Mouse (Mus musculus): ENCODE results near the gene Kcnab1. TPM values are rescaled to one million over a fixed set of nuclear protein-coding genes. Genes with fewer than 3 reads are reported as not detected.

Kcnab1 gene
- polyA plus RNA-seq, 1 experiment from 2014 or later: 1.6 TPM

DNA sequence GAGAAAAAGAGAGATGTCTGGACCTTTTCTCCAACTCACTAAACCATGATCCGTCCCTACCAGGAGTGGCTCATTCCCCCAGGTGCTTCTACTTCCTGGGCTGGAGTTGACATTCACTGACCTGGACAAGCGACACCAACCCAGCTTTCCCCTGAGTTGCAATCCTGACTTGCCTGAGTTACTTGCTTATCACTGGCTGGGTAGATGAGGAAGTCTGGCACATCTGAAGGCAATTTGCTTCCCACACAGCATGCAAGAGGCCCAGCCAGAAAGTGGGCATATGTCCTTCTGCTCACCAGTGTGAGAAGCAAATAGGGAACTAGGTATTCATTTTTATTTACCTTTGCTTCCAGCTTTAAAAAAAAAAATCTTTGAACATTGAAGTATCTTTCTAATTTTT lies 174.2 kb downstream of the Kcnab1 start:
- peaks cover 6% of the 10 kb centered on the region for H3K9me3 ChIP-seq (replicated peaks; ENCODE audit: control insufficient read depth, low read length)
- H3K27me3 ChIP-seq (ENCODE audit: control insufficient read depth, insufficient read depth, low read length): no peaks in the 10 kb centered on the region
- WGBS: 81% methylated on average over 2 of the region's 2 CpGs
- no peaks in the 10 kb centered on the region for H3K4me1 ChIP-seq (ENCODE audit: control insufficient read depth, insufficient read depth, low read length)
- no peak overlapping the region for H3K4me2 ChIP-seq (ENCODE audit: low read depth, low read length)
- no peak overlapping the region for H3K27ac ChIP-seq (ENCODE audit: low read length)
- no peak overlapping the region for H3K4me3 ChIP-seq (ENCODE audit: low read length)
- no peaks in the 10 kb centered on the region for H3K36me3 ChIP-seq (ENCODE audit: control insufficient read depth, insufficient read depth)
- ATAC-seq (replicated peaks; ENCODE audit: extremely low read depth, insufficient read depth, low FRiP score): no peak
- no peak overlapping the region for H3K9ac ChIP-seq (ENCODE audit: low read length)

DNA sequence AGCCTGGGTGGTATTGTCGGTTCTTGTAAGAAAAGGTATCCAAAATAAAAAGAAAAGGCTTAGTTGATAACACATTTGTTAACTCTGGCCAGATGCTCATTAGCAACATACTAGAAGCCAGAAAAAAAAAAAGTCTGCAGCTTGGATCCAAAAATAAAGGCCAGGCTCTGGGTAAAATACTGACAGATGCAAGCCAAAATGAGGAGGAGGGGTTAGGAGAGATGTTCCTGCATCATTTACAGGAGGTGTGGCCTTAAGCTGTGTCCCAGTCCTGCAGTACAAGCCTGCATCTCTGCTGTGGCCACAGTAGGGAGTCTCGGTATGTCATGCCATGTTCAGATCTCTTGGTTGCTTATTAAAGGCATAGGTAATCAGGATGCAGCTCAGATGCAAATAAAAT lies 179.8 kb downstream of the Kcnab1 start:
- Histone ChIP-seq H3K9me3 (replicated peaks; ENCODE audit: control insufficient read depth, low read length) (peaks cover 6% of the 10 kb centered on the region), H3K9ac (ENCODE audit: low read length) (no peak overlapping the region), H3K27me3 (ENCODE audit: control insufficient read depth, insufficient read depth, low read length) (no peaks in the 10 kb centered on the region), H3K36me3 (ENCODE audit: control insufficient read depth, insufficient read depth) (no peaks in the 10 kb centered on the region), H3K4me3 (ENCODE audit: low read length) (no peak overlapping the region), H3K4me2 (ENCODE audit: low read depth, low read length) (no peak overlapping the region), H3K27ac (ENCODE audit: low read length) (no peak overlapping the region), H3K4me1 (ENCODE audit: control insufficient read depth, insufficient read depth, low read length) (no peaks in the 10 kb centered on the region)
- WGBS: 66% methylated on average over 2 of the region's 2 CpGs
- ATAC-seq (replicated peaks; ENCODE audit: extremely low read depth, insufficient read depth, low FRiP score): no peak

DNA sequence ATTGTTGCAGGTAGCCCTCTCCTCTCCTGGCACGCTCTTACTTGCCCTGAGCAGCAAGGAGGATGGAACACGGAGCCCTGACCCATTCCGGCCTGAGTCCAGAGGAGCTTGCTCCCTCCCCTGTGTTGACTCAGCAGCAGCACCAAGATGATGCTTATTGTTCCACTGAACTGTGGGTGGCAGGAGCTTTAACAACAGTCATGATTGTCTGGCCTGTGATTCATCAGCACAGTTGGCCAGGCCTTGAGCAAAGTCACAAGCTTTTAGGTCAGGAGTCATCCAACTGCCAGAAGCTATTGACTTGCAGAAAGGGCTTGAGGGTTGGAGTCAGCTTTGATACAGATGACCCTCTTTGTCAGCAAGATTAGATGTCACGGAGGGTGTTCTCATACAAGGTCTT lies 187.8 kb downstream of the Kcnab1 start:
- WGBS: 59% methylated on average over 4 of the region's 4 CpGs
- H3K27me3 ChIP-seq (ENCODE audit: control insufficient read depth, insufficient read depth, low read length): no peaks in the 10 kb centered on the region
- no peak overlapping the region for H3K4me3 ChIP-seq (ENCODE audit: low read length)
- ATAC-seq (replicated peaks; ENCODE audit: extremely low read depth, insufficient read depth, low FRiP score): no peak
- H3K4me1 ChIP-seq (ENCODE audit: control insufficient read depth, insufficient read depth, low read length): peaks cover 8% of the 10 kb centered on the region
- no peaks in the 10 kb centered on the region for H3K9me3 ChIP-seq (replicated peaks; ENCODE audit: control insufficient read depth, low read length)
- H3K4me2 ChIP-seq (ENCODE audit: low read depth, low read length): no peak overlapping the region
- H3K36me3 ChIP-seq (ENCODE audit: control insufficient read depth, insufficient read depth): no peaks in the 10 kb centered on the region
- H3K9ac ChIP-seq (ENCODE audit: low read length): no peak overlapping the region
- no peak overlapping the region for H3K27ac ChIP-seq (ENCODE audit: low read length)

DNA sequence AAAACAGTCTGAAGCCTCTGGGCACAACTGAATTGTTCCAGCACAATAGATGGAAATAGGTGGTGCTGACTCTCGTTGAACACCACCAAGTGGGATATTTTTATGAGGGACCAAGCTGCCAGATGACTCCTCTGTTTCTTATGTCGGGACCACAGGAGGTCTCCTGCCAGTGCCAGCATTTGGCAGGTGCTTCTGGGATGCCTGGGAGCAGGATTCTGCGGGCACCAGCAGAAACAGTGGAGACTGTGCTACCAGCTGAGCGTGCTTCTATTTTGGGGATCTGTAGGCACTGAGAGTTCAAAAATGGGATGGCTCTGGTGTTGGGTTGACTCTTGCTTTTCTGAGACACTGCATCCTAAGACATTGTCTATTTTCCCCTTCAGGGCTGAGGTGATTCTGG lies 190.0 kb downstream of the Kcnab1 start:
- no peak overlapping the region for H3K27ac ChIP-seq (ENCODE audit: low read length)
- H3K4me1 ChIP-seq (ENCODE audit: control insufficient read depth, insufficient read depth, low read length): peaks cover 8% of the 10 kb centered on the region
- no peak overlapping the region for H3K4me2 ChIP-seq (ENCODE audit: low read depth, low read length)
- H3K4me3 ChIP-seq (ENCODE audit: low read length): no peak overlapping the region
- no peaks in the 10 kb centered on the region for H3K36me3 ChIP-seq (ENCODE audit: control insufficient read depth, insufficient read depth)
- H3K27me3 ChIP-seq (ENCODE audit: control insufficient read depth, insufficient read depth, low read length): no peaks in the 10 kb centered on the region
- no peaks in the 10 kb centered on the region for H3K9me3 ChIP-seq (replicated peaks; ENCODE audit: control insufficient read depth, low read length)
- no peak for ATAC-seq (replicated peaks; ENCODE audit: extremely low read depth, insufficient read depth, low FRiP score)
- 68% methylated on average over 4 of the region's 4 CpGs for WGBS
- H3K9ac ChIP-seq (ENCODE audit: low read length): no peak overlapping the region

DNA sequence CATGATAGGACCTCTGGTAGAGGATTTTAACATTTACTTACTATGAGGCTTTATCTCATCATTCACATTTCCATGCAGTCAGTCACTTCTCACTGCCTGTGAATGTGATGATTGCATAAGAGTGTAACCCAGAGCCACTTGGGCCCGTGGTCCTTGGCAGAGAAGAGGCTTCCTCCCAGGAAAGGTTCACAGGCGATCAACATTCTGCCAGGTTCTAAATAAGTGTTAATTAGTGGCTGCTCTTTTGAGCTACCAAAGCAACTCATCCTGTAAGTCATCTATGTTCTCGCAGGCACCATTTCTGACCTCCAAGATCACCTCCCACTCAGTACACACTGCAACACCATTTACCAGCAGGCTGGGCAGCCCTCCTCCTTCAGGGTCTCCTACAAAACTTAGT lies 192.3 kb downstream of the Kcnab1 start:
- Histone ChIP-seq H3K9me3 (replicated peaks; ENCODE audit: control insufficient read depth, low read length) (no peaks in the 10 kb centered on the region), H3K27ac (ENCODE audit: low read length) (no peak overlapping the region), H3K9ac (ENCODE audit: low read length) (no peak overlapping the region), H3K27me3 (ENCODE audit: control insufficient read depth, insufficient read depth, low read length) (no peaks in the 10 kb centered on the region), H3K4me1 (ENCODE audit: control insufficient read depth, insufficient read depth, low read length) (peaks cover 8% of the 10 kb centered on the region), H3K4me2 (ENCODE audit: low read depth, low read length) (no peak overlapping the region), H3K36me3 (ENCODE audit: control insufficient read depth, insufficient read depth) (no peaks in the 10 kb centered on the region), H3K4me3 (ENCODE audit: low read length) (no peak overlapping the region)
- ATAC-seq (replicated peaks; ENCODE audit: extremely low read depth, insufficient read depth, low FRiP score): no peak
- 15% methylated on average over 3 of the region's 3 CpGs for WGBS

DNA sequence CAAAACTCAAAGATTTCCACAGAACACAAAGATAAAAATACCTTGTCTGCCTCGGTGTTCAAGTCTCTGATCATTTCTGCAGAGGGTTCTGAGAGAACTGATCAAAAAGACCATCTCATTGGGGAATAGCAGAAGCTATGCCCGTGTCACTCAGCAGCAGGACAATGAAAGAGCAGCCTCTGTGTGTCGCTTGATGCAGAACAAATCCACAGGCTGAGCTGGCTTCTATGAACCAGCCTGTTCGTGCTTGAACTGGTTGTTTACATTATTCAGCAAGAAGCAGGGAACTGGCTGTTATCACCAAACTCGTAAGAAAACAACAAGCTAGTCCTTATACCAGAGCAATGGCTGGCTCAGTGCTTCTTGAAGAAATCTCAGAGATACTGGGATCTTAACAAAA lies 193.4 kb downstream of the Kcnab1 start:
- Histone ChIP-seq H3K9ac (ENCODE audit: low read length) (no peak overlapping the region), H3K4me1 (ENCODE audit: control insufficient read depth, insufficient read depth, low read length) (peaks cover 8% of the 10 kb centered on the region), H3K4me3 (ENCODE audit: low read length) (no peak overlapping the region), H3K27me3 (ENCODE audit: control insufficient read depth, insufficient read depth, low read length) (no peaks in the 10 kb centered on the region), H3K27ac (ENCODE audit: low read length) (no peak overlapping the region), H3K36me3 (ENCODE audit: control insufficient read depth, insufficient read depth) (no peaks in the 10 kb centered on the region), H3K9me3 (replicated peaks; ENCODE audit: control insufficient read depth, low read length) (no peaks in the 10 kb centered on the region), H3K4me2 (ENCODE audit: low read depth, low read length) (no peak overlapping the region)
- 33% methylated on average over 5 of the region's 5 CpGs for WGBS
- no peak for ATAC-seq (replicated peaks; ENCODE audit: extremely low read depth, insufficient read depth, low FRiP score)

DNA sequence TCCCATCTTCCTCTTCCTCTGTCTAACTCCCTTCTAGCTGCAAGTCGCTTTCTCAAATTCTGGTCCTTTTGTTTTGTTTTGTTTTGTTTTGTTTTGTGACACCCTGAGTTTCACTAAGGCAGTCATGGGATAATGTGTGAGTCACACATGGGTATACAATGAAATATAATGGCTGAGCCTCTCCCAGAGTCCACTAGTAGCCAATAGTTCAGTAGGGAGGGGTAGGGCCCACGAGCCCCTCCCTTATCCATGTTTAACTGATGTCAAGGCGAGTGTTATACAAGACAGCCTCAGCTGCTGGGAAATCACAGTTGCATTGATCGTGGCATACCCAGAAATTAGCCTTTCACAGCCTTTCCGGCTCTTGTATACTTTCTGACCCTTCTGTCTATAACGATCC lies 206.7 kb downstream of the Kcnab1 start:
- H3K36me3 ChIP-seq (ENCODE audit: control insufficient read depth, insufficient read depth): no peaks in the 10 kb centered on the region
- H3K4me1 ChIP-seq (ENCODE audit: control insufficient read depth, insufficient read depth, low read length): no peaks in the 10 kb centered on the region
- no peaks in the 10 kb centered on the region for H3K9me3 ChIP-seq (replicated peaks; ENCODE audit: control insufficient read depth, low read length)
- 71% methylated on average over 6 of the region's 6 CpGs for WGBS
- no peaks in the 10 kb centered on the region for H3K27me3 ChIP-seq (ENCODE audit: control insufficient read depth, insufficient read depth, low read length)
- no peak overlapping the region for H3K9ac ChIP-seq (ENCODE audit: low read length)
- no peak overlapping the region for H3K4me3 ChIP-seq (ENCODE audit: low read length)
- no peak overlapping the region for H3K27ac ChIP-seq (ENCODE audit: low read length)
- H3K4me2 ChIP-seq (ENCODE audit: low read depth, low read length): no peak overlapping the region
- no peak for ATAC-seq (replicated peaks; ENCODE audit: extremely low read depth, insufficient read depth, low FRiP score)

DNA sequence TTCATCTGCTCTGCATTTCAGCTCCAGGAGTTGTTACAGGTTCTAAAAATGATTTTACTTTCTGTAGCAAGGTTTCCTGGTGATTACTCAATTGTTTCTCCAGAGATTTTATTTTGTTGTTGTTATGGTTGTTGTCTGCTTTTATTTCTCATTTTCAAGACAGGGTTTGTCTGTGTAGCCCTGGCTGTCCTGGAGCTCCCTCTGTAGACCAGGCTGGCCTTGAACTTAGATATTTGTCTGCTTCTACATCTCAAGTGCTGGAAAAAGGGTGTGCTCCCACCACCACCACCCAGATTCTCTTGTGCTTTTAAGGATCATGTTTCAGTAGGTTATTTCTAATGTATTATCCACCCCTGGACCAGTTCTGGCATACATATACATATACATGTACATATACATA lies 207.6 kb downstream of the Kcnab1 start:
- H3K4me1 ChIP-seq (ENCODE audit: control insufficient read depth, insufficient read depth, low read length): no peaks in the 10 kb centered on the region
- no peak overlapping the region for H3K4me3 ChIP-seq (ENCODE audit: low read length)
- H3K27ac ChIP-seq (ENCODE audit: low read length): no peak overlapping the region

DNA sequence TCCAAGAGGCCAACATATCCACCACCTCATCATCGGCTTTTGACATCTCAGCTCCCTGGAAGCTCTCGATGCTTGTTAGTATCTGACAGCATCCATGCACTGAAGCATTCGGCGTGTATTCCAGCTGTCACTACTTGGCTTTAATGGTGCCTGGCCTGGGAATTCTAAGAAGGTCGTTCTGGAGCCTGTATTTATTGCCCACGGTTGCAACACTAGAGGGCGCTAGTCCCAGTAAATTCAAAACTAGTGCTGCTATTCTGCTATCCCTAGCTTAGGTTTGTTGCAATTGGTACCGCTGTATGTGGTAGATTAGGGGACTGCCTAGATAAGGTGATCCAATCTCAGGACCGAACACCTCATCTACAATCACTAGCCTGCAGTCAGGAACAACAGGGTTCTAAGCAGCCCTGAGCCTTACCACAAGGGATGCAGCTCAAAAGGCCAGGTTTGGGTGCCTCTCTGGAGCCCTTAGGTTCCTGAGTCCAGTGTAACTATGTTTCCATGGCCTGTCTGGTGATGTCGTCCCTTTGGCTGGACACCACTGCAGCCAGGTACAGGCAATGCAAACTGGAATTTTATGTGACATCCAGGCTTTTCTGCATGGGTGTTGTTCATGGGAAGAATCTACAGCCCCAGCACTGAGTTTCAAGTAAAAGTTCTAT lies 208.8 kb downstream of the Kcnab1 start:
- 0 out of 2 replicates have a peak, but pooled peaks have one; percentile 37 for ATAC-seq (replicated peaks; ENCODE audit: extremely low read depth, insufficient read depth, low FRiP score)
- Histone ChIP-seq H3K4me1 (ENCODE audit: control insufficient read depth, insufficient read depth, low read length) (no peaks in the 10 kb centered on the region), H3K27me3 (ENCODE audit: control insufficient read depth, insufficient read depth, low read length) (no peaks in the 10 kb centered on the region), H3K4me3 (ENCODE audit: low read length) (no peak overlapping the region), H3K27ac (ENCODE audit: low read length) (no peak overlapping the region), H3K36me3 (ENCODE audit: control insufficient read depth, insufficient read depth) (no peaks in the 10 kb centered on the region), H3K4me2 (ENCODE audit: low read depth, low read length) (no peak overlapping the region), H3K9me3 (replicated peaks; ENCODE audit: control insufficient read depth, low read length) (no peaks in the 10 kb centered on the region), H3K9ac (ENCODE audit: low read length) (no peak overlapping the region)
- 31% methylated on average over 10 of the region's 10 CpGs for WGBS

More for the DNA sequence above, 207.6 kb downstream of the Kcnab1 start:
- no peaks in the 10 kb centered on the region for H3K36me3 ChIP-seq (ENCODE audit: control insufficient read depth, insufficient read depth)
- H3K4me2 ChIP-seq (ENCODE audit: low read depth, low read length): no peak overlapping the region
- no peaks in the 10 kb centered on the region for H3K27me3 ChIP-seq (ENCODE audit: control insufficient read depth, insufficient read depth, low read length)
- H3K9ac ChIP-seq (ENCODE audit: low read length): no peak overlapping the region
- ATAC-seq (replicated peaks; ENCODE audit: extremely low read depth, insufficient read depth, low FRiP score): no peak
- no peaks in the 10 kb centered on the region for H3K9me3 ChIP-seq (replicated peaks; ENCODE audit: control insufficient read depth, low read length)
